Mouse (Mus musculus) spleen, adult 2 months (tissue): ENCODE data around the gene Cdc34. TPM values are rescaled to one million over a fixed set of nuclear protein-coding genes. Genes with fewer than 3 reads are reported as not detected.
A peak's percentile ranks its signal among the peaks of the same experiment; 100 is the strongest.

Experiments used
- DNase-seq, 2 experiments: peaks; one replicate each; pipeline versions ENCODE4 v3.0.0 to v3.0.0-alpha.2; 2012 to 2021; ENCODE audit warnings: low spot score in 2 of 2, low read depth in 1 of 2
- H3K27ac ChIP-seq: fragments of 200-500 bp; 2 replicates; pipeline ENCODE4 v1.5.1; 2012; ENCODE audit warnings: low read length, inconsistent platforms; ENCODE audit not compliant: insufficient read depth
- H3K27me3 ChIP-seq: fragments of 200-500 bp; 2 replicates; pipeline ENCODE4 v1.6.1; 2012; ENCODE audit warnings: mild to moderate bottlenecking, moderate library complexity, low read length, inconsistent platforms; ENCODE audit not compliant: control insufficient read depth, insufficient read depth
- H3K36me3 ChIP-seq: fragments of 200-500 bp; 2 replicates; pipeline ENCODE4 v1.6.1; 2012; ENCODE audit warnings: mild to moderate bottlenecking, low read length, inconsistent platforms; ENCODE audit not compliant: control insufficient read depth, insufficient read depth
- H3K4me1 ChIP-seq: fragments of 200-500 bp; 2 replicates; pipeline ENCODE4 v1.6.1; 2011; ENCODE audit warnings: inconsistent platforms; ENCODE audit not compliant: control insufficient read depth, insufficient read depth, insufficient read length
- H3K4me3 ChIP-seq: fragments of 200-500 bp; 2 replicates; pipeline ENCODE4 v1.5.1; 2011; ENCODE audit warnings: mild to moderate bottlenecking, inconsistent platforms; ENCODE audit not compliant: insufficient read depth, insufficient read length; ENCODE audit errors: extremely low read depth
- CTCF ChIP-seq: fragments of 200-500 bp; IDR thresholded peaks from 2 replicates; pipeline ENCODE4 v1.5.1; 2011; ENCODE audit warnings: mild to moderate bottlenecking, inconsistent platforms; ENCODE audit not compliant: insufficient read depth, insufficient read length, insufficient replicate concordance; ENCODE audit errors: extremely low read depth
- POLR2A ChIP-seq: fragments of 200-500 bp; IDR thresholded peaks from 2 replicates; pipeline ENCODE4 v1.6.1; 2011; ENCODE audit warnings: low read depth, low read length, inconsistent platforms
- WGBS: fragments of 180-500 bp; shearing (Covaris S2); methylation state at CpG from one replicate; pipeline ENCODE4 v1.1.7; 2018; 5-methylcytosine and 5-hydroxymethylcytosine counted together
- polyA plus RNA-seq: library from polyadenylated mRNA; depleted of rRNA; stranded (reverse); fragments of >200 nt; gene quantifications from 2 replicates; pipeline ENCODE4 v1.2.3, GENCODE M21; 2012

The Cdc34 gene
- polyA plus RNA-seq, 1 experiment, result 119 TPM

GRCm38 (mm10) chr10:79665051-79665450, 16.9 kb upstream of the Cdc34 start:
- H3K4me3 ChIP-seq, result no peak overlapping the region
- 87% methylated on average over 8 of the region's 8 CpGs for WGBS
- no peak for DNase-seq
- TF ChIP-seq CTCF (no peak), POLR2A (no peak)
- no peak overlapping the region for H3K27ac ChIP-seq
- no peaks in the 10 kb centered on the region for H3K36me3 ChIP-seq
- H3K4me1 ChIP-seq, result peaks cover 2% of the 10 kb centered on the region; the same call in 1 of the 2 replicates
- no peaks in the 10 kb centered on the region for H3K27me3 ChIP-seq

DNA sequence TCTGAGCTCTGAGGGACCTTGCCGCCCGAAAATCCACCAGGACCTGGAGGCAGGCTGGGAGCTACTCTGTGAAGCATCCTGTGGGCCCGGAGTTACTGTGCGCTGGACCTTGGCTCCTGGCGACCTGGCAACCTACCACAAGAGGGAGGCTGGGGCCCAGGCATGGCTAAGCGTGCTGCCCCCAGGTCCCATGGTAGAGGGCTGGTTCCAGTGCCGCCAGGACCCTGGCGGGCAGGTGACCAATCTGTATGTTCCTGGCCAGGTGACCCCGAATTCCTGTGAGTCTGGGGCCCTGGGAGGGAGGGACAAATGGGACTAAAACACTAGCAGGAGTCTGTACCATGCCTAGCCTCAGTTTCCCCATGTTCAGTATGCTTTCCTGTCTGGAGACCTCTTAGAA, 15.5 kb upstream of the Cdc34 start:
- TF ChIP-seq CTCF (no peak), POLR2A (no peak)
- DNase-seq, result no peak
- 78% methylated on average over 9 of the region's 9 CpGs for WGBS
- no peak overlapping the region for H3K4me3 ChIP-seq
- H3K27me3 ChIP-seq, result no peaks in the 10 kb centered on the region
- H3K27ac ChIP-seq, result no peak overlapping the region
- peaks cover 8% of the 10 kb centered on the region; the same call in 1 of the 2 replicates for H3K4me1 ChIP-seq
- no peaks in the 10 kb centered on the region for H3K36me3 ChIP-seq

DNA sequence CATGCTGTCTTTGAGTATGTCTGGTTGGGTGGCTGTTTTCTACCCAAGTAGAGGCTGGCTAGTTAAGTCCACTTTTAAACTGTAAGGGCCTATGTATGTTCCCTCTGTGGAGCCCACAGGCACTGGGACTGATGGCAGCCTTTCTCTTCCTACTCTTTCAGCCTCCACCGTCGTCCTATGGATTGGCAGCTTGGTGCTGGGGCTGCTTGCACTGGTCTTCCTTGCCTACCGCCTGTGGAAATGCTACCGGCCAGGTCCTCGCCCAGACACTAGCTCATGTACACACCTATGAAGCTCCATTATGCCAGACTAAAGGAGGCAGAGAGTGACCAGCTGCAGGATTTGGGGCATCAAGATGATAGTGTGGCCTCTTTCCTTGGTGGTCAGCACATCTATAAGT, 13.9 kb upstream of the Cdc34 start:
- H3K27me3 ChIP-seq, result no peaks in the 10 kb centered on the region
- peaks cover 2% of the 10 kb centered on the region; the same call in 1 of the 2 replicates for H3K36me3 ChIP-seq
- H3K4me1 ChIP-seq, result peaks cover 8% of the 10 kb centered on the region; the same call in 1 of the 2 replicates
- WGBS, result 75% methylated on average over 5 of the region's 5 CpGs
- H3K4me3 ChIP-seq, result no peak overlapping the region
- DNase-seq, result no peak
- H3K27ac ChIP-seq, result no peak overlapping the region
- no peak for TF ChIP-seq CTCF
- no peak for TF ChIP-seq POLR2A

DNA sequence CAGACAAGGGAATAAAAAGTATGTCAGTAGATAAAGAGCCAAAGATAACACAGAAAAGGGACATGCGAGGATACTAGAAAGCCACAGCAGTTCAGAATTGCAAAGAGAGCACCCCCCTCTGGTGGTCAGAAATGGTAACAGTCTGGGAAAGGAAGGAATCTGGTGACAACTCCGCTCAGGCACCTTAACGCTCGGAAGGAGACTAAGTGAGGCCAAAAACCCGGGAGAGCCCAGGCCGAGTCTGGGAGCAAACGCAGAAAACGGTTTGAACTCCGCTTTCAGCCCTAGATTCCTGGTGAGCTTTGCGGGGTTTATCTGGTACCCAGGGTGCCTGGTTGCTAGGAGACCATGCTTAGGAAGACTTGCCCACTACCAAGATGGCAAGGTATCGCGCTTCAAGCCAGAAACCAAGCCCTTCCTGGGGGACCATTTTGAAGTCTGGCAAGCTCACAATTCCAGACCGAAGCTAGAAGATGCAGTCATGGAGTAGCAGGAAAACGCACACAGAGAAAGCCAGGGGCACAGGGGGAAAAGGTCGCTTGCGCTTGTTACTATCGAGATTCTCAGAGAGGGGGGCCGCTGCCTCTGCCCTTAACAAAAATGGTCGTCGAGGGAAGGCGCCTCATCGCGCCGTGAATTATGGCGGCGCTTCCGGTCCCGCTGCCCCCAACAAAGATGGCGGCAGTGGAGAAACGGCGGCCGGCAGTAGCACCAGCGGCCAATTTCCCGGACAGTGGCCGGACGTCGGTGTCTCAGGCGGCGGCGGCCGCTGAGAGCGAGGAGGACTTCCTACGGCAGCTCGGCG, 13.0 kb upstream of the Cdc34 start, which contains the start of gene Tpgs1:
Gene Tpgs1 (plus strand): TSS at position 599 of the 805 bp plus-strand sequence.
- under 1% methylated on average over 45 of the region's 45 CpGs for WGBS
- TF ChIP-seq CTCF (peak; percentile 67; the same call in 1 of the 2 replicates), POLR2A (peak; percentile 20; the same call in 1 of the 2 replicates)
- H3K4me3 ChIP-seq, result peak within 1 kb of the TSS; percentile 75
- peak within 1 kb of the TSS; percentile 83 for H3K27ac ChIP-seq
- H3K27me3 ChIP-seq, result no peaks in the 10 kb centered on the region
- peak; percentile 78 to 93 for DNase-seq
- H3K4me1 ChIP-seq, result peaks cover 8% of the 10 kb centered on the region; the same call in 1 of the 2 replicates
- H3K36me3 ChIP-seq, result peaks cover 2% of the 10 kb centered on the region; the same call in 1 of the 2 replicates

GRCm38 (mm10) chr10:79669576-79670057, 12.4 kb upstream of the Cdc34 start:
- H3K4me1 ChIP-seq, result peaks cover 8% of the 10 kb centered on the region; the same call in 1 of the 2 replicates
- WGBS, result under 1% methylated on average over 47 of the region's 47 CpGs
- peaks cover 2% of the 10 kb centered on the region; the same call in 1 of the 2 replicates for H3K36me3 ChIP-seq
- peak in 1 of 2 experiments; percentile 78 for DNase-seq
- peak overlapping the region; percentile 83 for H3K27ac ChIP-seq
- peak overlapping the region; percentile 75 for H3K4me3 ChIP-seq
- no peaks in the 10 kb centered on the region for H3K27me3 ChIP-seq
- TF ChIP-seq POLR2A (no peak), CTCF (no peak)

GRCm38 (mm10) chr10:79670071-79670888, 11.7 kb upstream of the Cdc34 start:
- Histone ChIP-seq H3K4me1 (peaks cover 8% of the 10 kb centered on the region; the same call in 1 of the 2 replicates), H3K27me3 (no peaks in the 10 kb centered on the region), H3K4me3 (peak overlapping the region; percentile 75), H3K27ac (peak overlapping the region; percentile 83; the same call in 1 of the 2 replicates), H3K36me3 (peaks cover 2% of the 10 kb centered on the region; the same call in 1 of the 2 replicates)
- no peak for TF ChIP-seq POLR2A
- no peak for TF ChIP-seq CTCF
- 38% methylated on average over 15 of the region's 15 CpGs for WGBS
- DNase-seq, result no peak
